Mouse (Mus musculus): ENCODE results near the gene Chchd6. TPM values are rescaled to one million over a fixed set of nuclear protein-coding genes. Genes with fewer than 3 reads are reported as not detected.

The Chchd6 gene
- total and polyA plus RNA-seq, 3 experiments, result 49.5 to 74.7 TPM; not detected in 1

- Histone ChIP-seq H3K4me3 (ENCODE audit: control insufficient read depth in 1 of 2, insufficient read depth in 1 of 2, low read depth in 2 of 2, low read length in 2 of 2) (no peak overlapping the region), H3K79me2 (ENCODE audit: control insufficient read depth, insufficient read depth, low read length, poor library complexity) (no peaks in the 10 kb centered on the region)
These were observed 18.6 kb upstream of the Chchd6 start for GRCm38 (mm10) chr6:89614107-89614471.

DNA sequence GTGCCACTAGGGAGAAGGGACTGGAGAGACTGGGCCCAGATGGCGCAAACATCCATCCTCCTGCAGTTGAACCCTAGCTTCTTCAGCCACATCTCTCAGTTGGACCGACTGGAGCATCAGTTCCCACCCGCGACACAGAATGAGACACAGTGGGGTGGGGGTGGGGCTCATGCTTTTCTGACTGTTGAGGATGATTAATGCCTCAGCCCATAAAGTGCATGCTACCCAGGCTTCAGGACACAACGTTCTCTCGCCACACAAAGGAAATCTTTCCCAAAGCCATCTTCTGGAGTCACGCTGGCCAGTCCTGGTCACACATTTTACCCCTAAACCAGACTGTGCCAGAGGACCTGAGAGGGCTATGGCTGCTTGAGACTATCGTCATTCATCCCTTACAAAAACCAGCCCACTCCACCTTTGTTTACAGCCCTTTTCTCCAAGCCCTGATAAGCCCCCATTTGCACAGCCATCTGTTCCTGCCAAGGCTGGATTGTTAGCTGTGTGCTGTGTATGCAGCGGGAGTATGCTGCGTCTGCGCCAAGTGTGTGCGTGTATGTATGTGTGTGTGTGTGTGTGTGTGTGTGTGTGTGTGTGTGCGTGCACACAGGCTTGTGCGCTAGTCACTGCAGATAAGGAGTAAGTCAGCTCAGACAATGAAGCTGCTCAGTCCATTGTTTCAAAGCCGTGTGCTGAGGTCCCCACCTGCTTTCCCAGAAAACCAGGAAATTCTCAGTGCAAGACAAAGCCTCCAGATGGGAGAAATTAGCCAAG lies 18.1 kb upstream of the Chchd6 start:
- Histone ChIP-seq H3K36me3 (ENCODE audit: control insufficient read depth in 1 of 2, insufficient read depth in 2 of 2, low read length in 2 of 2) (no peaks in the 10 kb centered on the region), H3K27me3 (ENCODE audit: control insufficient read depth in 1 of 2, insufficient read depth in 2 of 2, low read length in 2 of 2) (peaks cover 9 to 13% of the 10 kb centered on the region in 2 experiments; a peak in 3 of 4 replicates), H3K27ac (ENCODE audit: control insufficient read depth, low read depth, low read length) (no peak overlapping the region), H3K9me3 (replicated peaks; ENCODE audit: insufficient read depth, low read length) (no peaks in the 10 kb centered on the region), H3K9ac (ENCODE audit: control insufficient read depth, low read depth, low read length, poor library complexity, severe bottlenecking) (no peak overlapping the region), H3K4me3 (ENCODE audit: control insufficient read depth in 1 of 2, insufficient read depth in 1 of 2, low read depth in 2 of 2, low read length in 2 of 2) (no peak overlapping the region), H3K4me1 (ENCODE audit: control insufficient read depth in 1 of 2, insufficient read depth in 2 of 2, low read length in 2 of 2) (no peaks in the 10 kb centered on the region), H3K79me2 (ENCODE audit: control insufficient read depth, insufficient read depth, low read length, poor library complexity) (no peaks in the 10 kb centered on the region)
- TF ChIP-seq USF2 (IDR thresholded peaks at IDR 0.05; ENCODE audit: borderline replicate concordance in 1 of 2, insufficient read depth in 1 of 2, low read depth in 1 of 2, low read length in 2 of 2) (no peak), RAD21 (IDR thresholded peaks at IDR 0.05; ENCODE audit: low read depth, low read length) (no peak), BHLHE40 (IDR thresholded peaks at IDR 0.05; ENCODE audit: borderline replicate concordance, low read depth, low read length) (no peak), ETS1 (IDR thresholded peaks at IDR 0.05; ENCODE audit: low read depth, low read length) (no peak), TCF12 (IDR thresholded peaks at IDR 0.05; ENCODE audit: low read depth, low read length) (no peak), POLR2A (IDR thresholded peaks at IDR 0.05; ENCODE audit: control insufficient read depth in 1 of 2, insufficient read depth in 1 of 2, low read depth in 1 of 2, low read length in 2 of 2, poor library complexity in 1 of 2) (no peak), CHD1 (IDR thresholded peaks at IDR 0.05; ENCODE audit: low read depth, low read length) (no peak), ZC3H11A (IDR thresholded peaks at IDR 0.05; ENCODE audit: low read depth, low read length) (no peak), EP300 (IDR thresholded peaks at IDR 0.05; ENCODE audit: low read depth in 1 of 2, low read length in 2 of 2) (no peak), POLR2AphosphoS2 (IDR thresholded peaks at IDR 0.05; ENCODE audit: low read length) (no peak)
- DNase-seq (ENCODE audit: low read depth, low spot score), result no peak

More at GRCm38 (mm10) chr6:89614107-89614471, 18.6 kb upstream of the Chchd6 start:
- Histone ChIP-seq H3K9me3 (replicated peaks; ENCODE audit: insufficient read depth, low read length) (no peaks in the 10 kb centered on the region), H3K27me3 (ENCODE audit: control insufficient read depth in 1 of 2, insufficient read depth in 2 of 2, low read length in 2 of 2) (peaks cover 9 to 12% of the 10 kb centered on the region in 2 experiments; a peak in 3 of 4 replicates), H3K36me3 (ENCODE audit: control insufficient read depth in 1 of 2, insufficient read depth in 2 of 2, low read length in 2 of 2) (no peaks in the 10 kb centered on the region), H3K9ac (ENCODE audit: control insufficient read depth, low read depth, low read length, poor library complexity, severe bottlenecking) (no peak overlapping the region), H3K4me1 (ENCODE audit: control insufficient read depth in 1 of 2, insufficient read depth in 2 of 2, low read length in 2 of 2) (no peaks in the 10 kb centered on the region), H3K27ac (ENCODE audit: control insufficient read depth, low read depth, low read length) (no peak overlapping the region)
- TF ChIP-seq POLR2AphosphoS2 (IDR thresholded peaks at IDR 0.05; ENCODE audit: low read length), result no peak
- no peak for TF ChIP-seq BHLHE40 (IDR thresholded peaks at IDR 0.05; ENCODE audit: borderline replicate concordance, low read depth, low read length)
- no peak for TF ChIP-seq CTCF (IDR thresholded peaks at IDR 0.05 in 2 of 3, conservative IDR thresholded peaks at IDR 0.05 in 1 of 3; ENCODE audit: control insufficient read depth in 1 of 3, insufficient read depth in 1 of 3, low read depth in 2 of 3, low read length in 3 of 3, poor library complexity in 1 of 3, severe bottlenecking in 1 of 3)
- no peak for TF ChIP-seq RCOR1 (IDR thresholded peaks at IDR 0.05; ENCODE audit: low read depth, low read length)
- TF ChIP-seq USF2 (IDR thresholded peaks at IDR 0.05; ENCODE audit: borderline replicate concordance in 1 of 2, insufficient read depth in 1 of 2, low read depth in 1 of 2, low read length in 2 of 2), result no peak
- DNase-seq (ENCODE audit: low read depth, low spot score), result no peak

DNA sequence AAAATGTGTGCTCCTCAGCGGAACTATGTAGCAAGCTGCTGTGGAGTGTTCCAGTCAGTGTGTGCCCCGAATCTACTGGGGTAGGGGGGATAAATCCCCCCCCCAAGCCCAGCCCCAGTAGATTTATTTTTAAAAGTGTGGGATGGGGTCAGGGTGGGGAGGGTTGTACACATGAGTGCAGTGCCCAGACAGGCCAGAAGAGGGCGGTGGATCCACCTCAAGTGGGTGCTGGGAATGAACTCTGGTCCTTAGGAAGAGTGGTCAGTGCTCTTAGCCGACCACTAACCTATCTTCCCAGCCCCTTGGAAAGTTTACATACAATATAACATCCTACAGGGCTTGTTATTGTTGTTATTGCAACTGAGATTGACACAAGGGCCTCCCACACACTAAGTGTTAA lies 12.5 kb upstream of the Chchd6 start:
- no peak for TF ChIP-seq MYB (IDR thresholded peaks at IDR 0.05; ENCODE audit: low read depth, low read length)
- TF ChIP-seq CHD2 (IDR thresholded peaks at IDR 0.05; ENCODE audit: low read length), result no peak
- TF ChIP-seq UBTF (IDR thresholded peaks at IDR 0.05; ENCODE audit: borderline replicate concordance, insufficient read depth, low read depth, low read length), result no peak
- peak; percentile 15 for TF ChIP-seq RAD21 (IDR thresholded peaks at IDR 0.05; ENCODE audit: low read depth, low read length)
- no peak for TF ChIP-seq POLR2AphosphoS5 (IDR thresholded peaks at IDR 0.05; ENCODE audit: borderline replicate concordance, low read depth, low read length)
- 0 out of 2 replicates have a peak, but pooled peaks have one; percentile 4 for TF ChIP-seq ZC3H11A (IDR thresholded peaks at IDR 0.05; ENCODE audit: low read depth, low read length)
- TF ChIP-seq TCF12 (IDR thresholded peaks at IDR 0.05; ENCODE audit: low read depth, low read length), result no peak
- no peak for TF ChIP-seq USF1 (IDR thresholded peaks at IDR 0.05; ENCODE audit: low read depth, low read length)
- TF ChIP-seq E2F4 (IDR thresholded peaks at IDR 0.05; ENCODE audit: borderline replicate concordance, low read depth, low read length), result no peak
- peak; percentile 61 for TF ChIP-seq SMC3 (IDR thresholded peaks at IDR 0.05; ENCODE audit: low read depth, low read length)
- TF ChIP-seq CTCF (IDR thresholded peaks at IDR 0.05 in 2 of 3, conservative IDR thresholded peaks at IDR 0.05 in 1 of 3; ENCODE audit: control insufficient read depth in 1 of 3, insufficient read depth in 1 of 3, low read depth in 2 of 3, low read length in 3 of 3, poor library complexity in 1 of 3, severe bottlenecking in 1 of 3), result peak; percentile 58 to 77 (median 73)
- DNase-seq (ENCODE audit: low read depth, low spot score), result peak; percentile 40
- H3K27ac ChIP-seq (ENCODE audit: control insufficient read depth, low read depth, low read length), result no peak overlapping the region

More for the DNA sequence above, 12.5 kb upstream of the Chchd6 start:
- Histone ChIP-seq H3K9ac (ENCODE audit: control insufficient read depth, low read depth, low read length, poor library complexity, severe bottlenecking) (no peak overlapping the region), H3K79me2 (ENCODE audit: control insufficient read depth, insufficient read depth, low read length, poor library complexity) (no peaks in the 10 kb centered on the region), H3K9me3 (replicated peaks; ENCODE audit: insufficient read depth, low read length) (no peaks in the 10 kb centered on the region), H3K4me1 (ENCODE audit: control insufficient read depth in 1 of 2, insufficient read depth in 2 of 2, low read length in 2 of 2) (no peaks in the 10 kb centered on the region), H3K36me3 (ENCODE audit: control insufficient read depth in 1 of 2, insufficient read depth in 2 of 2, low read length in 2 of 2) (no peaks in the 10 kb centered on the region), H3K4me3 (ENCODE audit: control insufficient read depth in 1 of 2, insufficient read depth in 1 of 2, low read depth in 2 of 2, low read length in 2 of 2) (no peak overlapping the region), H3K27me3 (ENCODE audit: control insufficient read depth in 1 of 2, insufficient read depth in 2 of 2, low read length in 2 of 2) (peaks cover 9% of the 10 kb centered on the region in 2 experiments; a peak in 3 of 4 replicates)

Data from MEL (cell line).